Mouse (Mus musculus) ES-E14 (cell line): Measurements from ENCODE around the gene Dapk3.

Experiments used
- CHD2 ChIP-seq: IDR thresholded peaks from 2 replicates; pipeline ENCODE4 v1.6.1; 2014; ENCODE audit warnings: mild to moderate bottlenecking, low read depth, low read length, inconsistent platforms
- MAFK ChIP-seq: IDR thresholded peaks from 2 replicates; pipeline ENCODE4 v1.6.1; 2014; ENCODE audit warnings: mild to moderate bottlenecking, low read depth, low read length, inconsistent platforms; ENCODE audit not compliant: insufficient read depth
- ZC3H11A ChIP-seq: IDR thresholded peaks from 2 replicates; pipeline ENCODE4 v1.6.1; 2012; ENCODE audit warnings: low read depth, mild to moderate bottlenecking, inconsistent platforms, low read length, borderline replicate concordance
- ZNF384 ChIP-seq: IDR thresholded peaks from 2 replicates; pipeline ENCODE4 v1.6.1; 2012; ENCODE audit warnings: low read depth, low read length, inconsistent platforms

GRCm38 (mm10) chr10:81233226-81233585, 50.4 kb downstream of the Dapk3 start:
- TF ChIP-seq CHD2 (no peak), ZNF384 (no peak), MAFK (no peak), ZC3H11A (no peak)
